Mouse (Mus musculus): ENCODE results near the gene Pdgfd. TPM values are rescaled to one million over a fixed set of nuclear protein-coding genes. Genes with fewer than 3 reads are reported as not detected.

The Pdgfd gene
- polyA plus RNA-seq, 1 experiment = 4.6 TPM

GRCm38 (mm10) chr9:6305847-6306246 lies 137.5 kb downstream of the Pdgfd start:
- H3K27ac ChIP-seq (ENCODE audit: insufficient read depth, low read depth, low read length) = no peak overlapping the region
- DNase-seq = no peak
- no peaks in the 10 kb centered on the region for H3K4me1 ChIP-seq (ENCODE audit: control insufficient read depth, insufficient read depth, low read length)
- H3K36me3 ChIP-seq (ENCODE audit: control insufficient read depth, insufficient read depth, low read length) = no peaks in the 10 kb centered on the region
- 95% methylated on average over 3 of the region's 3 CpGs for WGBS
- H3K27me3 ChIP-seq (replicated peaks; ENCODE audit: control insufficient read depth, insufficient read depth, low read length) = no peaks in the 10 kb centered on the region
- no peak overlapping the region for H3K4me3 ChIP-seq (ENCODE audit: insufficient read depth, low read depth, low read length)
- TF ChIP-seq POLR2A (IDR thresholded peaks at IDR 0.05; ENCODE audit: low read depth, low read length) (no peak), CTCF (conservative IDR thresholded peaks at IDR 0.05; ENCODE audit: insufficient read depth, insufficient read length, low read depth, low read length) (no peak)

- no peak for TF ChIP-seq POLR2A (IDR thresholded peaks at IDR 0.05; ENCODE audit: low read depth, low read length)
- no peak for TF ChIP-seq CTCF (conservative IDR thresholded peaks at IDR 0.05; ENCODE audit: insufficient read depth, insufficient read length, low read depth, low read length)
- H3K27ac ChIP-seq (ENCODE audit: insufficient read depth, low read depth, low read length) = no peak overlapping the region
- no peaks in the 10 kb centered on the region for H3K27me3 ChIP-seq (replicated peaks; ENCODE audit: control insufficient read depth, insufficient read depth, low read length)
- no peak for DNase-seq
- no peaks in the 10 kb centered on the region for H3K36me3 ChIP-seq (ENCODE audit: control insufficient read depth, insufficient read depth, low read length)
- no peaks in the 10 kb centered on the region for H3K4me1 ChIP-seq (ENCODE audit: control insufficient read depth, insufficient read depth, low read length)
- H3K4me3 ChIP-seq (ENCODE audit: insufficient read depth, low read depth, low read length) = no peak overlapping the region
- 40% methylated on average over 1 of the region's 1 CpGs for WGBS
Measured at GRCm38 (mm10) chr9:6317114-6317513, 148.7 kb downstream of the Pdgfd start.

- no peak for DNase-seq
- Histone ChIP-seq H3K36me3 (ENCODE audit: control insufficient read depth, insufficient read depth, low read length) (no peaks in the 10 kb centered on the region), H3K27ac (ENCODE audit: insufficient read depth, low read depth, low read length) (no peak overlapping the region), H3K4me3 (ENCODE audit: insufficient read depth, low read depth, low read length) (no peak overlapping the region), H3K4me1 (ENCODE audit: control insufficient read depth, insufficient read depth, low read length) (no peaks in the 10 kb centered on the region), H3K27me3 (replicated peaks; ENCODE audit: control insufficient read depth, insufficient read depth, low read length) (no peaks in the 10 kb centered on the region)
- TF ChIP-seq CTCF (conservative IDR thresholded peaks at IDR 0.05; ENCODE audit: insufficient read depth, insufficient read length, low read depth, low read length) (no peak), POLR2A (IDR thresholded peaks at IDR 0.05; ENCODE audit: low read depth, low read length) (no peak)
- 90% methylated on average over 2 of the region's 2 CpGs for WGBS
Measured at GRCm38 (mm10) chr9:6325408-6325807, 157.0 kb downstream of the Pdgfd start.

- H3K27me3 ChIP-seq (replicated peaks; ENCODE audit: control insufficient read depth, insufficient read depth, low read length) = no peaks in the 10 kb centered on the region
- no peak overlapping the region for H3K4me3 ChIP-seq (ENCODE audit: insufficient read depth, low read depth, low read length)
- H3K4me1 ChIP-seq (ENCODE audit: control insufficient read depth, insufficient read depth, low read length) = no peaks in the 10 kb centered on the region
- no peak for DNase-seq
- H3K27ac ChIP-seq (ENCODE audit: insufficient read depth, low read depth, low read length) = no peak overlapping the region
- WGBS = 43% methylated on average over 1 of the region's 1 CpGs
- H3K36me3 ChIP-seq (ENCODE audit: control insufficient read depth, insufficient read depth, low read length) = no peaks in the 10 kb centered on the region
- no peak for TF ChIP-seq POLR2A (IDR thresholded peaks at IDR 0.05; ENCODE audit: low read depth, low read length)
- no peak for TF ChIP-seq CTCF (conservative IDR thresholded peaks at IDR 0.05; ENCODE audit: insufficient read depth, insufficient read length, low read depth, low read length)
Measured at GRCm38 (mm10) chr9:6333499-6333898, 165.1 kb downstream of the Pdgfd start.

- H3K4me3 ChIP-seq (ENCODE audit: insufficient read depth, low read depth, low read length) = no peak overlapping the region
- TF ChIP-seq POLR2A (IDR thresholded peaks at IDR 0.05; ENCODE audit: low read depth, low read length) (no peak), CTCF (conservative IDR thresholded peaks at IDR 0.05; ENCODE audit: insufficient read depth, insufficient read length, low read depth, low read length) (no peak)
Measured at GRCm38 (mm10) chr9:6336236-6336635, 167.9 kb downstream of the Pdgfd start.

GRCm38 (mm10) chr9:6337891-6338290 lies 169.5 kb downstream of the Pdgfd start:
- Histone ChIP-seq H3K4me3 (ENCODE audit: insufficient read depth, low read depth, low read length) (no peak overlapping the region), H3K4me1 (ENCODE audit: control insufficient read depth, insufficient read depth, low read length) (no peaks in the 10 kb centered on the region), H3K36me3 (ENCODE audit: control insufficient read depth, insufficient read depth, low read length) (no peaks in the 10 kb centered on the region), H3K27ac (ENCODE audit: insufficient read depth, low read depth, low read length) (no peak overlapping the region), H3K27me3 (replicated peaks; ENCODE audit: control insufficient read depth, insufficient read depth, low read length) (no peaks in the 10 kb centered on the region)
- DNase-seq = no peak
- TF ChIP-seq CTCF (conservative IDR thresholded peaks at IDR 0.05; ENCODE audit: insufficient read depth, insufficient read length, low read depth, low read length) (no peak), POLR2A (IDR thresholded peaks at IDR 0.05; ENCODE audit: low read depth, low read length) (no peak)
- 88% methylated on average over 2 of the region's 2 CpGs for WGBS

More at GRCm38 (mm10) chr9:6336236-6336635, 167.9 kb downstream of the Pdgfd start:
- no peaks in the 10 kb centered on the region for H3K27me3 ChIP-seq (replicated peaks; ENCODE audit: control insufficient read depth, insufficient read depth, low read length)
- DNase-seq = peak; percentile 19
- no peaks in the 10 kb centered on the region for H3K4me1 ChIP-seq (ENCODE audit: control insufficient read depth, insufficient read depth, low read length)
- no peaks in the 10 kb centered on the region for H3K36me3 ChIP-seq (ENCODE audit: control insufficient read depth, insufficient read depth, low read length)
- no peak overlapping the region for H3K27ac ChIP-seq (ENCODE audit: insufficient read depth, low read depth, low read length)
- 23% methylated on average over 2 of the region's 2 CpGs for WGBS

GRCm38 (mm10) chr9:6338344-6338743 lies 170.0 kb downstream of the Pdgfd start:
- TF ChIP-seq POLR2A (IDR thresholded peaks at IDR 0.05; ENCODE audit: low read depth, low read length) = no peak
- no peak for TF ChIP-seq CTCF (conservative IDR thresholded peaks at IDR 0.05; ENCODE audit: insufficient read depth, insufficient read length, low read depth, low read length)
- DNase-seq = no peak
- H3K4me3 ChIP-seq (ENCODE audit: insufficient read depth, low read depth, low read length) = no peak overlapping the region
- H3K27ac ChIP-seq (ENCODE audit: insufficient read depth, low read depth, low read length) = no peak overlapping the region
- H3K36me3 ChIP-seq (ENCODE audit: control insufficient read depth, insufficient read depth, low read length) = no peaks in the 10 kb centered on the region
- 85% methylated on average over 3 of the region's 3 CpGs for WGBS
- H3K27me3 ChIP-seq (replicated peaks; ENCODE audit: control insufficient read depth, insufficient read depth, low read length) = no peaks in the 10 kb centered on the region
- H3K4me1 ChIP-seq (ENCODE audit: control insufficient read depth, insufficient read depth, low read length) = no peaks in the 10 kb centered on the region

Measured in kidney, adult 2 months (tissue).